Mouse (Mus musculus) embryonic facial prominence, embryonic 14.5 days (tissue): Measurements from ENCODE around the gene Rgs12. TPM values are rescaled to one million over a fixed set of nuclear protein-coding genes. Genes with fewer than 3 reads are reported as not detected.

Experiments
- ATAC-seq: fragments of 200-750 bp; cut with Nextera tagmentation; 2 replicates; pipeline ENCODE4 v1.8.0; 2017; ENCODE audit warnings: low read depth, moderate number of reproducible peaks, moderate TSS enrichment
- DNase-seq: peaks from one replicate; pipeline ENCODE4 v3.0.0-alpha.2; 2015; ENCODE audit warnings: low spot score
- H3K27ac ChIP-seq: fragments of 300-500 bp; sonication (generic); replicated peaks from 2 replicates; pipeline ENCODE4 v1.5.1; 2014; ENCODE audit warnings: low read depth, mild to moderate bottlenecking, low read length, moderate library complexity
- H3K27me3 ChIP-seq: fragments of 300-500 bp; sonication (generic); replicated peaks from 2 replicates; pipeline ENCODE4 v1.6.1; 2014; ENCODE audit warnings: low read length; ENCODE audit not compliant: control insufficient read depth, insufficient read depth
- H3K36me3 ChIP-seq: fragments of 300-500 bp; sonication (generic); 2 replicates; pipeline ENCODE4 v1.6.1; 2014; ENCODE audit warnings: low read length, mixed read lengths; ENCODE audit not compliant: control insufficient read depth, insufficient read depth
- H3K4me1 ChIP-seq: fragments of 300-500 bp; sonication (generic); 2 replicates; pipeline ENCODE4 v1.6.1; 2014; ENCODE audit warnings: antibody characterized with exemption, low read length; ENCODE audit not compliant: control insufficient read depth, insufficient read depth
- H3K4me2 ChIP-seq: fragments of 300-500 bp; sonication (generic); 2 replicates; pipeline ENCODE4 v1.6.1; 2014; ENCODE audit warnings: low read depth, mild to moderate bottlenecking, low read length, moderate library complexity, mixed read lengths
- H3K4me3 ChIP-seq: fragments of 300-500 bp; sonication (generic); 2 replicates; pipeline ENCODE4 v1.5.1; 2014; ENCODE audit warnings: low read depth, mild to moderate bottlenecking, low read length
- H3K9ac ChIP-seq: fragments of 300-500 bp; sonication (generic); 2 replicates; pipeline ENCODE4 v1.6.1; 2014; ENCODE audit warnings: low read depth, mild to moderate bottlenecking, low read length, moderate library complexity, mixed read lengths
- H3K9me3 ChIP-seq: fragments of 300-500 bp; sonication (generic); 2 replicates; pipeline ENCODE4 v1.6.1; 2016; ENCODE audit warnings: low read length; ENCODE audit not compliant: control insufficient read depth
- WGBS: fragments of 180-500 bp; shearing (Covaris S2); extraction: QIAGEN DNeasy Blood & Tissue Kit; methylation state at CpG from one replicate; pipeline ENCODE4 v1.1.7; 2014; 5-methylcytosine and 5-hydroxymethylcytosine counted together
- polyA plus RNA-seq: library from polyadenylated mRNA; unstranded; fragments of >200 nt; fragmentation: Nextera tagmentation; extraction: Ambion mirVana; gene quantifications from 2 replicates; pipeline ENCODE4 v1.2.1, GENCODE M21; 2014

The Rgs12 gene
- polyA plus RNA-seq, 1 experiment from 2014 or later: 30.2 TPM

DNA sequence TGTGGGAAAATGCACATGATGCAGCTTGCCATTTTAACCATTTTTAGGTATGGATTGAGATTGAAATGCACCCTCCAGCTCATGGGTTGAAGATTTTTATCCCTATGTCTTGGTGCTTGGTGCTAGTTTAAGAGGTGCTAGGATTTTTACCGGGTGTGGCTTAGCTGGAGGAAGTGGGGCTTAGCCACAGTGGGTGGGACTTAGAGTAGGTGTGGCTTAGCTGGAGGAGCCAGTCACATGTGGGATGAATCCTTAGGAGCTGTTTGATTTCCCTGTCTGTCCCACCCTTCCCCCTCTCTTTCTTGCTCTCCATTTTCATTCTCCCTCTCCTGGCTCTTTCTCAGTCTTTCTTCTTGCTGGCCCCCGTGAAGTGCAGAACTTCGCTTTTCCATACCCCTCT is 32.5 kb downstream of the Rgs12 start:
- no peaks in the 10 kb centered on the region for H3K9me3 ChIP-seq
- ATAC-seq (no peak), DNase-seq (no peak)
- WGBS: 50% methylated on average over 3 of the region's 3 CpGs
- no peak overlapping the region for H3K4me3 ChIP-seq
- H3K27me3 ChIP-seq: no peaks in the 10 kb centered on the region
- no peak overlapping the region for H3K4me2 ChIP-seq
- no peak overlapping the region for H3K27ac ChIP-seq
- no peak overlapping the region for H3K9ac ChIP-seq
- H3K36me3 ChIP-seq: peaks cover 44% of the 10 kb centered on the region
- no peaks in the 10 kb centered on the region for H3K4me1 ChIP-seq

DNA sequence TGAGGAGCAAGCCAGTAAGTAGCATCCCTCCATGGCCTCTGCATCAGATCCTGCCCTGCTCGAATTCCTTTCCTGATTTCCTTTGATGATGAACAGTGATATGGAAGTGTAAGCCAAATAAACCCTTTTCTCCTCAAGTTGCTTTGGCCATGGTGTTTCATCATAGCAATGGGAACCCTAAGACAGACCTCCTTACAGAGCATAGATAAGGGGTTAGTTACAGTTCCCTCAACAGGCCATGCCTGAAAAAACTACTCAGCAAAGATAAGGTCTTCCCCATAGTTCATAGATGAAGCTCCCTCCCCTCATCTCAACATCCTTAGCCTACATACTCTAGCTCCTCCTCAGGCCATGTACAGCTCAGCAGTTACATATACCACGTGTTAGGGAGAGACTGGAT is 35.7 kb downstream of the Rgs12 start:
- Histone ChIP-seq H3K9me3 (no peaks in the 10 kb centered on the region), H3K27me3 (no peaks in the 10 kb centered on the region), H3K9ac (no peak overlapping the region), H3K36me3 (peaks cover 30% of the 10 kb centered on the region), H3K27ac (no peak overlapping the region), H3K4me2 (no peak overlapping the region), H3K4me1 (peaks cover 13% of the 10 kb centered on the region), H3K4me3 (no peak overlapping the region)
- WGBS: 68% methylated on average over 2 of the region's 2 CpGs
- no peak for ATAC-seq
- no peak for DNase-seq

DNA sequence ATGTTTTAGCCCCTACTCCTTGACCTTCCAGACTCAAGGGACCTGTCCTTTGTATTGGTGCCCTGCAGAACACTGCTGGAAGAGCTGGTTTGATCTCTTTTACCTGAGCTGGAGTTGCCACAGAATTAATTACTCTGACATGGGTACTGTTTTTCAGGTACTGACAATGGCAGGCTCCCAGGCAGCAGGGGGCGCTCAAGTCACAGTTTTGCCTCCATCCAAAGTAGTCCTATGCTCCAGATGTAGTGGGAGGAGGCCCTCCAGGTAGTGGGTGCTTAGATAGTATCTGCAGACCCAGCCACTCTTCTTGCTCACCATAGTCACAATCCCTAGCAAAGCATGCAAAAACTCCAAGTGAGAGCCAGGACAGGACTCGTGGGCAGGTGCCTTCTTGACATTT is 36.6 kb downstream of the Rgs12 start:
- H3K4me3 ChIP-seq: no peak overlapping the region
- no peak overlapping the region for H3K27ac ChIP-seq
- peaks cover 14% of the 10 kb centered on the region for H3K4me1 ChIP-seq
- peak; percentile 68 for DNase-seq
- H3K4me2 ChIP-seq: no peak overlapping the region
- peaks cover 30% of the 10 kb centered on the region for H3K36me3 ChIP-seq
- no peaks in the 10 kb centered on the region for H3K27me3 ChIP-seq
- no peak for ATAC-seq
- no peaks in the 10 kb centered on the region for H3K9me3 ChIP-seq
- 39% methylated on average over 2 of the region's 2 CpGs for WGBS
- no peak overlapping the region for H3K9ac ChIP-seq

DNA sequence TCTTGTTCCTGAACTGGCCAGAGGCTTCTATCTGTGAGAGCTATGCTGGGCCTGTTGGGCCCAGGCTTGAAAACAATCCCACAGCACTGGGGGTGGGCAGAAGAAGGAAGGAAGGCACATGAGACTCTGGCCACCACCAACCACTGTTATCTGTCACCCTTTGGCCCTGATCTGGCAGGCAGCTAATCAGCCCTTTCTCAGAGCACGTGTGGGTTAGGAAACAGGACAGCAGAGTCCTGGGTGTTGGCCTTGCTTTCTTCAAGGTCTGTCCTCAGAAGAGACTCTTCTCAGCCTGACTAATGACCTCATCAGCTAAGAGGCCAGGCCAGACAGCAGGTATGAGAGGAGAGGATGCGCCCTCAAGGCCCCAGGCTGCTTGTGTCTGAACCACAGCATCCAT is 38.2 kb downstream of the Rgs12 start:
- H3K36me3 ChIP-seq: peaks cover 26% of the 10 kb centered on the region

DNA sequence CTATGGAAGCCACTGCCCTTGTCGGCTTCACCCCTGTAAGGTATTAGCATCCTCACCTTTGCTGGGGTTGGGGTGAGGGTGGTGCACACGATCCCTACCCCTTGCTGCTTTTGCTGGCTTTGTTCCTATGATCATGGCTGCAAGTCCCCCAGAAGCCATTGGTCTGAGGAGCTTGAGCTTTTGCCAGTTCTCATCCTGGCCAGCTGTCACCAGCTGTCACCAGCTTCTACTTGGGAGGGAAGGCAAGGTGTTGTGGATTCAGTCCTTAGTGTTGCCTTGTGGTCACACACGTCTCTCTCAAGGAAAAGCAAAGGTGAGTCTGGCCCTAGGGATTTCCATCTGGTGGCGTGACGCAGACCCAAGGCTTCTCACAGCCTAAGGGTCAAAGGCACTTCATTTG is 39.4 kb downstream of the Rgs12 start:
- H3K27ac ChIP-seq: peak overlapping the region; percentile 67
- no peaks in the 10 kb centered on the region for H3K9me3 ChIP-seq
- 72% methylated on average over 5 of the region's 5 CpGs for WGBS
- ATAC-seq (no peak; the same call in 1 of the 2 replicates), DNase-seq (peak; percentile 34)
- no peak overlapping the region for H3K4me3 ChIP-seq
- peaks cover 14% of the 10 kb centered on the region for H3K4me1 ChIP-seq
- 0 out of 2 replicates have a peak overlapping the region, but pooled peaks have one; percentile 4 for H3K9ac ChIP-seq
- no peaks in the 10 kb centered on the region for H3K27me3 ChIP-seq
- H3K36me3 ChIP-seq: peaks cover 14% of the 10 kb centered on the region
- no peak overlapping the region for H3K4me2 ChIP-seq

More for the DNA sequence above, 38.2 kb downstream of the Rgs12 start:
- Histone ChIP-seq H3K9ac (no peak overlapping the region), H3K27me3 (no peaks in the 10 kb centered on the region), H3K4me2 (no peak overlapping the region), H3K9me3 (no peaks in the 10 kb centered on the region), H3K4me3 (no peak overlapping the region), H3K4me1 (peaks cover 14% of the 10 kb centered on the region), H3K27ac (no peak overlapping the region)
- WGBS: 88% methylated on average over 2 of the region's 2 CpGs
- ATAC-seq (no peak), DNase-seq (no peak)

DNA sequence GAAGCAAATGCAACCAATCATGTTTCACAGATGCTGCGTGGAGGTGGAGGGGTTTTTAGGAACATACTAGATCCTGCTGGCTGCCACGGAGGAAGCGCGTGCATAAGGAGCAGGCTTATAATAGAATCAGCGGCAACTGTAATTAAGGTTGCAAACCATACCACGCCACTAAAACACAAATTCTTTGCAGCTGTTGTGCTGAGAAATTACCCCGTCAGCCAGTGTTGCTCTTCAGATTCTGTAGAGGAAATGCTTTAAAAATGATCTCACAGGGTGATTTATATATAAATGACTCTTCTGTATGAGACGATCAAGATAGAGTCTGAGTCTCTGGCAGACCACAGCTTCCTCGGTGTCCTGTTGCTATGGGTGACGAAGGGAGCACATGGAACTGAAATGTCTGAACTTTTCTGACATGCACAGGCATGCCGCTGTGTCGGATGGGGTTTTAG is 40.1 kb downstream of the Rgs12 start:
- ATAC-seq: peak; percentile 67
- peak overlapping the region; percentile 28; the same call in 1 of the 2 replicates for H3K9ac ChIP-seq

DNA sequence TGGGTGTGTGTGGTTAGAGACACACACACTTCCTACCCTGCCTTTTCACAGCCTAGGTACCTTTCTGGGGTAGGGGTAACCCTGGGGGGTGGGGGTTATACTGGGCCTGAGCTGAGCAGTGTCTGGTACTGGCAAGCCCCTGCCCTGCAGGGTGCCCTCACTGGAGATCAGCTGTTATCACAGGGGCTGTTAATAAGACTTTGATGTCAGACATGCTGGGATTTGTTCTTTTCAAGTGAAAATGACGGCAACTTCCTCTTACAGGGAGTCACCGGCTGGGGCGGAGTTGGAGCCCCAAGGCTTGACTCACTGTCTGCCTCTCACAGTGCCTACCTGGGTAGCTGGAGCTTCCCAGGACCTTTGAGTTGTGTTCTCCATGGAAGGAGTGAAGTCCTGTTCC is 49.5 kb downstream of the Rgs12 start:
- Histone ChIP-seq H3K9me3 (no peaks in the 10 kb centered on the region), H3K4me3 (no peak overlapping the region), H3K9ac (no peak overlapping the region), H3K36me3 (peaks cover 4% of the 10 kb centered on the region), H3K4me2 (no peak overlapping the region), H3K27me3 (no peaks in the 10 kb centered on the region), H3K4me1 (no peaks in the 10 kb centered on the region), H3K27ac (peak overlapping the region; percentile 77)
- ATAC-seq (peak; percentile 31; the same call in 1 of the 2 replicates), DNase-seq (peak; percentile 78)
- WGBS: 44% methylated on average over 3 of the region's 3 CpGs

More for the DNA sequence above, 40.1 kb downstream of the Rgs12 start:
- 28% methylated on average over 12 of the region's 12 CpGs for WGBS
- H3K4me2 ChIP-seq: peak overlapping the region; percentile 11
- H3K36me3 ChIP-seq: peaks cover 11% of the 10 kb centered on the region
- H3K9me3 ChIP-seq: no peaks in the 10 kb centered on the region
- H3K27me3 ChIP-seq: no peaks in the 10 kb centered on the region
- peak; percentile 88 for DNase-seq
- H3K4me3 ChIP-seq: no peak overlapping the region
- peak overlapping the region; percentile 67 for H3K27ac ChIP-seq
- H3K4me1 ChIP-seq: peaks cover 14% of the 10 kb centered on the region

DNA sequence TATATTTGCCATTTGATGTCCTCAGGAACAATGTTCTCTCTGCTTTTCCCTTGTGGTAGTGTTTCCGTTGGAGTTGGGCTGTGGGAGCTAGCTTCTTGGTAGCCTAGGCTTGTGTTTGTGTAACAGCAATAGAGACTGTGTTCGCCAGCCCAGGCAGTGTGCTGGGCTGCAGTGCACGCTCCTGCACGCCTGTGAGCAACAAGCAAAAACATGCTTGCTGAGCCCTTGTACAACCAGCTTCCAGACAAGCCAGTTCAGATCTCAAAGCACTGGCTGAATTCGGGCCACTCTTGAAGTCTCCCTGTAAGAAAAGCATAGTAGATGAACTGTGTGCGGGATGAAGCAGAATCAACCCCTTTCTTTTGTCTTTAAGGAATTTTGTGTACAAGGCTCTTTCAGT is 50.0 kb downstream of the Rgs12 start:
- peak; percentile 62 for DNase-seq
- no peak for ATAC-seq
- 60% methylated on average over 6 of the region's 6 CpGs for WGBS
- Histone ChIP-seq H3K4me2 (peak overlapping the region; percentile 5; the same call in 1 of the 2 replicates), H3K27me3 (no peaks in the 10 kb centered on the region), H3K27ac (peak overlapping the region; percentile 77), H3K4me3 (no peak overlapping the region), H3K4me1 (no peaks in the 10 kb centered on the region), H3K9ac (peak overlapping the region; percentile 10; the same call in 1 of the 2 replicates), H3K36me3 (peaks cover under 1% of the 10 kb centered on the region; the same call in 1 of the 2 replicates), H3K9me3 (no peaks in the 10 kb centered on the region)

DNA sequence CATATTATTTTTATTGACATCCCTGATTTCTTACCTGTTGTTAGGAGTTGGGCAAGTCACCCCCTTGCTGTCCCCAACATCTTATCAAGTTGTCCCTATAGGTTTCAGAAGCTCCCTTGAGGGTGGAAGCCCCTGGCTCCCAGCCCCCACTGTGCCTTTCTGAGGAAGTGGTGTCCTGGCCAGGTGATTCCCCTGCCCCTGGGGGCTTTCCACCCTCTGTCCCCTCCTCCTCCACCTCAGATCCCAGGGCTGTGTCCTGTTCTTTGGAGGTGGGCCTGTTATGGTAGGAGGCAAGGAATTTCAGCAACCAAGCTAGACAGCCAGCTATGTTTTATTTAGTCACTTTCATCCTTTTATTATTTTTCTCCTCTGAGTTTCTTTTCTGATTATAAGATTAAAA is 51.1 kb downstream of the Rgs12 start:
- no peak for ATAC-seq
- no peak overlapping the region; the same call in 1 of the 2 replicates for H3K4me2 ChIP-seq
- no peaks in the 10 kb centered on the region; the same call in 1 of the 2 replicates for H3K36me3 ChIP-seq
- no peak overlapping the region for H3K4me3 ChIP-seq
- no peak for DNase-seq
- H3K4me1 ChIP-seq: no peaks in the 10 kb centered on the region
- peak overlapping the region; percentile 77 for H3K27ac ChIP-seq
- no peak overlapping the region for H3K9ac ChIP-seq
- H3K27me3 ChIP-seq: no peaks in the 10 kb centered on the region
- H3K9me3 ChIP-seq: no peaks in the 10 kb centered on the region
